Mouse (Mus musculus) bone marrow macrophage, adult 2 months (primary cell): ENCODE results near the gene Tjap1.

Source experiments
- CTCF ChIP-seq: IDR thresholded peaks from 2 replicates; pipeline ENCODE4 v1.5.1; 2012; ENCODE audit warnings: low read depth, mild to moderate bottlenecking, low read length, moderate library complexity
- POLR2A ChIP-seq: IDR thresholded peaks from 2 replicates; pipeline ENCODE4 v1.6.1; 2012; ENCODE audit warnings: mild to moderate bottlenecking, low read depth, low read length, borderline replicate concordance

- TF ChIP-seq CTCF (no peak), POLR2A (no peak)
These were observed 46.8 kb downstream of the Tjap1 start for GRCm38 (mm10) chr17:46236067-46236466.
